Comparison of ENCODE assay signal across 26 mouse cellular contexts in genomic region chr9:24236461-24236860, GRCm38 (mm10).
DNase-seq lines count a peak whose midpoint lies in the region; ATAC-seq lines count a peak whose summit lies in the region.
"Had no signal": no experiment of that assay in that cellular context is flagged by ENCODE, and none has a peak within 500 bp of the region (broad histone marks: within the 10 kb centered on the region; RNA-seq: fewer than 3 reads in every experiment).

No protein-coding gene starts in this region.

- no peak overlapping the region for H3K4me3 ChIP-seq in forebrain, embryonic 14.5 days (ENCODE audit: low read depth, low read length)
- H3K4me3 ChIP-seq: embryonic facial prominence, embryonic 12.5 days; embryonic facial prominence, embryonic 15.5 days; erythroblast, embryonic 14.5 days; forebrain, embryonic 10.5 days; forebrain, embryonic 12.5 days; forebrain, embryonic 15.5 days had no signal

- 91% methylated on average over 1 of the region's 1 CpGs for WGBS in forebrain, embryonic 14.5 days

- no peak overlapping the region for H3K9ac ChIP-seq in forebrain, embryonic 14.5 days (ENCODE audit: low read length)
- H3K9ac ChIP-seq: embryonic facial prominence, embryonic 12.5 days; embryonic facial prominence, embryonic 15.5 days; forebrain, embryonic 12.5 days; forebrain, embryonic 15.5 days; forebrain, postnatal 0 days had no signal

- H3K4me2 ChIP-seq in forebrain, embryonic 14.5 days (ENCODE audit: low read length), result no peak overlapping the region
- H3K4me2 ChIP-seq: embryonic facial prominence, embryonic 12.5 days; embryonic facial prominence, embryonic 15.5 days; forebrain, embryonic 12.5 days; forebrain, embryonic 15.5 days had no signal

- ATAC-seq in frontal cortex, adult (ENCODE audit: low TSS enrichment), result peak; percentile 91
- ATAC-seq in forebrain, embryonic 14.5 days, result no peak
- ATAC-seq: activated CD4-positive, CD25-positive, alpha-beta regulatory T cell, adult 4 months; forebrain, embryonic 15.5 days; forebrain, postnatal 0 days; Patski had no signal

- H3K27me3 ChIP-seq in forebrain, embryonic 14.5 days (replicated peaks; ENCODE audit: control insufficient read depth, insufficient read depth, low read length), result no peaks in the 10 kb centered on the region
- H3K27me3 ChIP-seq: embryonic facial prominence, embryonic 12.5 days; embryonic facial prominence, embryonic 15.5 days; forebrain, embryonic 12.5 days; forebrain, embryonic 15.5 days; Patski had no signal

- H3K27ac ChIP-seq in forebrain, embryonic 14.5 days (ENCODE audit: low read depth, low read length), result no peak overlapping the region
- H3K27ac ChIP-seq: embryonic facial prominence, embryonic 12.5 days; embryonic facial prominence, embryonic 15.5 days; forebrain, embryonic 10.5 days; forebrain, embryonic 12.5 days; forebrain, embryonic 15.5 days had no signal

- H3K4me1 ChIP-seq in forebrain, embryonic 14.5 days (ENCODE audit: control insufficient read depth, insufficient read depth, low read length), result no peaks in the 10 kb centered on the region
- H3K4me1 ChIP-seq: embryonic facial prominence, embryonic 12.5 days; embryonic facial prominence, embryonic 15.5 days; forebrain, embryonic 10.5 days; forebrain, embryonic 12.5 days; forebrain, embryonic 15.5 days had no signal

- H3K36me3 ChIP-seq in forebrain, embryonic 14.5 days (ENCODE audit: control insufficient read depth, insufficient read depth, low read length), result no peaks in the 10 kb centered on the region
- H3K36me3 ChIP-seq: embryonic facial prominence, embryonic 12.5 days; embryonic facial prominence, embryonic 15.5 days; forebrain, embryonic 10.5 days; forebrain, embryonic 12.5 days; forebrain, embryonic 15.5 days had no signal

- no peaks in the 10 kb centered on the region for H3K9me3 ChIP-seq in forebrain, embryonic 14.5 days (replicated peaks; ENCODE audit: control insufficient read depth, low read length)
- H3K9me3 ChIP-seq: embryonic facial prominence, embryonic 12.5 days; embryonic facial prominence, embryonic 15.5 days; forebrain, embryonic 10.5 days; forebrain, embryonic 12.5 days; forebrain, embryonic 15.5 days had no signal

- DNase-seq in frontal cortex, postnatal 14 days (ENCODE audit: low spot score in 2 of 2), result no peak
- peak; percentile 23 for DNase-seq in right cerebral cortex, adult 18-20 months
- no peak for DNase-seq in right cerebral cortex, postnatal 4 days
- DNase-seq in brain, adult 2 months (ENCODE audit: low read depth, low spot score), result peak; percentile 46
- DNase-seq in forebrain, embryonic 14.5 days (ENCODE audit: low spot score), result no peak
- no peak for DNase-seq in adrenal gland, adult 18-20 months (ENCODE audit: low spot score in 2 of 2)
- DNase-seq: adrenal gland, adult 8-10 months; adrenal gland, postnatal 14 days; adrenal gland, postnatal 36 days; cerebellum, adult 11 months; cerebellum, adult 18-20 months; cerebellum, adult 8-10 months; cerebellum, adult 9-11 months; cerebellum, postnatal 14 days; cerebellum, postnatal 36 days; embryo, embryonic 11 days; forebrain, postnatal 0 days had no signal

Comparison
In these comparisons a context has a peak if more than half of its experiments do, and no peak if none do; other contexts are left out.
1. DNase-seq: peak in right cerebral cortex, adult 18-20 months (single experiment) and brain, adult 2 months (single experiment); none in frontal cortex, postnatal 14 days (0 of 2), right cerebral cortex, postnatal 4 days (single experiment), forebrain, embryonic 14.5 days (single experiment) and adrenal gland, adult 18-20 months (0 of 2).